Mouse (Mus musculus): ENCODE data around the gene Tpp1.

DNA sequence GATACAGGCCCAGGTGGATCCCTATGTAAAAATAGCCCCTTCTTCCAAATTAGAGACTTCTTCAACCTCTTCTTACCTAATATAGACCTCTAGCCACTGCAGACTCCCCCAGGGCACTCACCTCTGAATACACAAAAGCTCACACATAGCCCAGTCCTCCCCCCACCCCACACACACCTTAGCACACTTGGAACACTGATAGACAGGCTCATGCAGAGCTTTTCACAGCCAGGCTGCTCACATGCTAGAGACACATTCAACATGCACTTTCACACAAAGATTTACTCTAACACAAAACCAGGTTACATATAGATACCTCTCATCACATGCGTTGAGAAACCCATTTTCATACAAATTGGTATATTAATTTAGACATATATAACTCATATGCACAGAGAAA lies 25.3 kb upstream of the Tpp1 start:
- no peak for TF ChIP-seq MAFK (IDR thresholded peaks at IDR 0.05; ENCODE audit: insufficient replicate concordance, low read length)
- no peak for TF ChIP-seq ZC3H11A (IDR thresholded peaks at IDR 0.05; ENCODE audit: low read depth, low read length)
- TF ChIP-seq SMC3 (IDR thresholded peaks at IDR 0.05; ENCODE audit: low read depth, low read length): no peak
- no peak for TF ChIP-seq NRF1 (IDR thresholded peaks at IDR 0.05; ENCODE audit: low read depth, low read length)

Measured in CH12.LX (cell line).